Mouse (Mus musculus): ENCODE results near the gene Llgl2. TPM values are rescaled to one million over a fixed set of nuclear protein-coding genes. Genes with fewer than 3 reads are reported as not detected.

Gene Llgl2
- total RNA-seq, 2 experiments from 2014 or later = 2.8 to 3.4 TPM

GRCm38 (mm10) chr11:115807306-115807705, 16.5 kb upstream of the Llgl2 start:
- peak in 1 of 2 experiments; percentile 39 for DNase-seq (ENCODE audit: low spot score in 2 of 2)
- intact Hi-C loops (cut with DNase I) = no loop called here

- intact Hi-C loops (cut with DNase I) = no loop called here
- no peak for DNase-seq (ENCODE audit: low spot score in 2 of 2)
Observed at GRCm38 (mm10) chr11:115807971-115808370, 15.9 kb upstream of the Llgl2 start.

GRCm38 (mm10) chr11:115808696-115809310, 15.0 kb upstream of the Llgl2 start:
- DNase-seq (ENCODE audit: low spot score in 2 of 2) = no peak
- intact Hi-C loops (cut with DNase I) = no loop called here

- DNase-seq (ENCODE audit: low spot score in 2 of 2) = no peak
- intact Hi-C loops (cut with DNase I) = no loop called here
Observed at GRCm38 (mm10) chr11:115809311-115809781, 14.5 kb upstream of the Llgl2 start.

GRCm38 (mm10) chr11:115810377-115810776, 13.5 kb upstream of the Llgl2 start:
- intact Hi-C loops (cut with DNase I) = loop anchor here (5.0 kb wide), 2 partner anchors 33 to 178 kb away; no protein-coding TSS in a partner anchor
- no peak for DNase-seq (ENCODE audit: low spot score in 2 of 2)

- intact Hi-C loops (cut with DNase I) = loop anchor here (2.0 to 5.0 kb wide), 3 partner anchors 34 to 179 kb away; no protein-coding TSS in a partner anchor
- peak in 1 of 2 experiments; percentile 37 for DNase-seq (ENCODE audit: low spot score in 2 of 2)
Observed at GRCm38 (mm10) chr11:115811381-115812093, 12.3 kb upstream of the Llgl2 start.

GRCm38 (mm10) chr11:115812095-115812494, 11.8 kb upstream of the Llgl2 start:
- no peak for DNase-seq (ENCODE audit: low spot score in 2 of 2)
- intact Hi-C loops (cut with DNase I) = loop anchor here (2.0 to 5.0 kb wide), 3 partner anchors 35 to 180 kb away; no protein-coding TSS in a partner anchor

GRCm38 (mm10) chr11:115812533-115813420, 11.1 kb upstream of the Llgl2 start:
- DNase-seq (ENCODE audit: low spot score in 2 of 2) = no peak
- intact Hi-C loops (cut with DNase I) = loop anchor here (2.0 to 5.0 kb wide), 3 partner anchors 35 to 180 kb away; no protein-coding TSS in a partner anchor

- peak; percentile 87 to 90 for DNase-seq (ENCODE audit: low spot score in 2 of 2)
- intact Hi-C loops (cut with DNase I) = loop anchor here (1.0 to 5.0 kb wide), 4 partner anchors 36 to 181 kb away; no protein-coding TSS in a partner anchor
Observed at GRCm38 (mm10) chr11:115813507-115814296, 10.1 kb upstream of the Llgl2 start, which contains the start of gene Caskin2. Gene Caskin2, minus strand, starts transcription at chr11:115813639.

- intact Hi-C loops (cut with DNase I) = loop anchor here (1.0 to 5.0 kb wide), 3 partner anchors 38 to 183 kb away; no protein-coding TSS in a partner anchor
- DNase-seq (ENCODE audit: low spot score in 2 of 2) = peak; percentile 66 to 87
Observed at GRCm38 (mm10) chr11:115814605-115815450, 9.0 kb upstream of the Llgl2 start, which contains the start of gene Tsen54. Gene Tsen54, plus strand, starts transcription at chr11:115814724.

GRCm38 (mm10) chr11:115817331-115817730, 6.5 kb upstream of the Llgl2 start:
- DNase-seq (ENCODE audit: low spot score in 2 of 2) = no peak
- intact Hi-C loops (cut with DNase I) = no loop called here

GRCm38 (mm10) chr11:115819915-115820623, 3.8 kb upstream of the Llgl2 start:
- intact Hi-C loops (cut with DNase I) = no loop called here
- DNase-seq (ENCODE audit: low spot score in 2 of 2) = no peak

GRCm38 (mm10) chr11:115821001-115821400, 2.8 kb upstream of the Llgl2 start:
- no peak for DNase-seq (ENCODE audit: low spot score in 2 of 2)
- intact Hi-C loops (cut with DNase I) = no loop called here

GRCm38 (mm10) chr11:115824813-115825212, 964 bp downstream of the Llgl2 start:
- intact Hi-C loops (cut with DNase I) = no loop called here
- no peak for DNase-seq (ENCODE audit: low spot score in 2 of 2)

GRCm38 (mm10) chr11:115826487-115826886, 2.6 kb downstream of the Llgl2 start:
- no peak for DNase-seq (ENCODE audit: low spot score in 2 of 2)
- intact Hi-C loops (cut with DNase I) = no loop called here

GRCm38 (mm10) chr11:115827624-115828023, 3.8 kb downstream of the Llgl2 start:
- intact Hi-C loops (cut with DNase I) = no loop called here
- DNase-seq (ENCODE audit: low spot score in 2 of 2) = no peak

GRCm38 (mm10) chr11:115829036-115829435, 5.2 kb downstream of the Llgl2 start:
- intact Hi-C loops (cut with DNase I) = no loop called here
- DNase-seq (ENCODE audit: low spot score in 2 of 2) = no peak
